Mouse (Mus musculus) cortical plate, adult 2 months (tissue): ENCODE measurements around the gene Sbno2.

Experiments
- CTCF ChIP-seq: fragments of 200-500 bp; IDR thresholded peaks from 2 replicates; pipeline ENCODE4 v1.5.1; 2011; ENCODE audit warnings: mild to moderate bottlenecking, control low read depth, low read length; ENCODE audit not compliant: insufficient read depth; ENCODE audit errors: extremely low read depth
- POLR2A ChIP-seq: fragments of 200-500 bp; IDR thresholded peaks from 2 replicates; pipeline ENCODE4 v1.6.1; 2011; ENCODE audit warnings: mild to moderate bottlenecking, low read length, control low read depth; ENCODE audit not compliant: insufficient read depth; ENCODE audit errors: extremely low read depth

- TF ChIP-seq POLR2A: no peak
- TF ChIP-seq CTCF: no peak
These were observed 45.1 kb upstream of the Sbno2 start for GRCm38 (mm10) chr10:80150226-80151210.
